Mouse (Mus musculus) spleen, embryonic (tissue): Measurements from ENCODE around the gene Sema4d.

Experiments used
- CTCF ChIA-PET: fragments of 350-600 bp; sonication (Branson Sonifier 250); formaldehyde crosslinking; loops from one replicate; lab custom pipeline; 2022; lab: Charles Lee

The Sema4d gene

DNA sequence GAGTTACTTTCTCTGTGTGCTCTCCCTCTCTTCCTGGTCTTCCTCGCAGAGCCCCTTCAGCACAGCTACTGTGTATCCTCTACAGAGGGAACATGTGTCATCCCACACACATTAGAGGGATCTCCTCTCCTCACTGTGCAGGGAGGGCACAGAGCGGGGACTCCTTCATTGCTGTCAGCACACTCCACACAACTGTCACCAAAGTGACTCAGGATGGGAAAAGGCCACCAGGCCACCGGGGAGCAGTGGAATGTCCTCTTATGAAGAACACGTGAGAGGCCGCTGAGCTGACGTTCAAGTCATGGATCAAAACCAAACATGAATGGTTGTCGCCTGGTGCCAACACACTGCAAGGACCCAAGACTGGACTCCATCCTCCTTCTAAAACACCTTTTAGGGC lies 38.0 kb downstream of the Sema4d start:
- CTCF ChIA-PET: interaction anchor here (0.9 to 1.0 kb wide), 2 partner anchors 13 to 17 kb away, joined by 3 to 7 read pairs; no protein-coding TSS in a partner anchor

DNA sequence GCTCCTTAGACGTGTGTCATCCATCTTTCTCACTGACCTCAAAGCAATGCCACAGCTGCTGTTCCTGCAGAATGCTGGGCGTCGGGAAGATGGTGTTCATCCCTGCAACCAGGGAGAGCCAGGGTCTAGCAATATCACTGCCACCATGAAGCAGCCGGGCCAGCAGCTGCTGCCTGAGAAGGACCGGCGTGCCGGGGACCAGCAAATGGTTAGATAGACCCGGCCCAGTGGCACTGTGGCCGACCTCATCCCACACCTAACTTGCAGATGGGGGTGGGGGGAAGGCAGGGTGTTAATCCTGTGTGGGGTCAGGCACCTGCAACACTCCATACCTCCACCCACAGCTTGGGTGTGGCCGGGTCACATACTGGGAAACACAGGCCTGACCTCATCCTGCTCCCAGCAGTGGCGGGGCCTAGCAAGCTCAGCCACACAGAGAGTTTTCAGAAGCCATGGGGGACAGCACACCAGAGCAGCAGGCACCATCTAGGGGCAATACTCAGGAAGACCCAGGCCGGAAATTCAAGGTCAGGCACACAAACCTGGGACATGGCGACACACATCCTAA lies 38.9 kb downstream of the Sema4d start:
- CTCF ChIA-PET: interaction anchor here (1.0 kb wide), 1 partner anchor 8 kb away, joined by 3 read pairs; no protein-coding TSS in a partner anchor

DNA sequence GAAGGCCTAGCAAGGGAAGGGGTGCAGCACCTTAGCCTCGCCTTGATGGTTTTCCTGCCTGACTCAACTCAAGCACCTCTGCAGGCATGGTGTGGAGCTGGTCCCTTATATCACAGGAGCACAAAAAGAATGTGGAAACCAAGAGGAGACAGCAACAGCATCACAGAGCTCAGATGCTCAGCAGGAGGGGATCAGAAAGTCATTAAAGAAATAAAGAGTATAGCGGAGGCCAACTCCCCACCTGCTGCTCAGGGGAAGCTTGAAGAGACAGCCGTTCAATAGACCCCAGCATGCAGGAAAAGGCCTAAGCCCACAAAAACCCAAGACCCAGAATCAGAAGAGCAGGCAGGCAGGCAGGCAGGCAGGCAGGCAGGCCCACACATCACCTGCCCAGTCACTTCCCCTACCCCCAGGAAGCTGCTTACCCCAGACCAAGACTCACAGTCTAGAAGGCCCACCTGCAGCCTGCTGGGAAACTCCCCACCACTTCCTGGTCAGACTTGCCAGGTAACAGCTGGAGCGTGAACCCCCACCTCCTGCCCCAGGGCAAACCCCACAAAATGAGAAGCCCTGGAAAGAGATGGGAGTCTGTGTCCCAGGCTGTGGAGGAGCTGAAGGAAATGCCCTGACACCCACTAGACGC lies 39.6 kb downstream of the Sema4d start:
- CTCF ChIA-PET: interaction anchor here (0.7 to 1.0 kb wide), 3 partner anchors 8 to 56 kb away, joined by 3 read pairs; no protein-coding TSS in a partner anchor

DNA sequence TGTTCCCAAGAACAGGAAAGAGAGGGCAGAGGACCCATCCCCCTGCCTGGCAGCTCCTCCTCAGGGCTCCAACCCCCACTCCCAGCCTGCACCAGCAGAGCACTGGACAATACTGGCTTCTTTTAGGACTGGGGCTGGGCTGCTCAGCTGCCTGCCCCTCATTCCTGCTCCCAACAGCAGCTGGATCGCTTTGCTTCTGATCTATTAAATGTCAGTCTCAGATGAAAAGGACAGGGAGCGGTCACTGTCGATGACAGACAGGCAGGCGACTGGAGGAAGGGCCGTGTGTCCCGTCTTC lies 40.4 kb downstream of the Sema4d start:
- CTCF ChIA-PET: no interaction called here

DNA sequence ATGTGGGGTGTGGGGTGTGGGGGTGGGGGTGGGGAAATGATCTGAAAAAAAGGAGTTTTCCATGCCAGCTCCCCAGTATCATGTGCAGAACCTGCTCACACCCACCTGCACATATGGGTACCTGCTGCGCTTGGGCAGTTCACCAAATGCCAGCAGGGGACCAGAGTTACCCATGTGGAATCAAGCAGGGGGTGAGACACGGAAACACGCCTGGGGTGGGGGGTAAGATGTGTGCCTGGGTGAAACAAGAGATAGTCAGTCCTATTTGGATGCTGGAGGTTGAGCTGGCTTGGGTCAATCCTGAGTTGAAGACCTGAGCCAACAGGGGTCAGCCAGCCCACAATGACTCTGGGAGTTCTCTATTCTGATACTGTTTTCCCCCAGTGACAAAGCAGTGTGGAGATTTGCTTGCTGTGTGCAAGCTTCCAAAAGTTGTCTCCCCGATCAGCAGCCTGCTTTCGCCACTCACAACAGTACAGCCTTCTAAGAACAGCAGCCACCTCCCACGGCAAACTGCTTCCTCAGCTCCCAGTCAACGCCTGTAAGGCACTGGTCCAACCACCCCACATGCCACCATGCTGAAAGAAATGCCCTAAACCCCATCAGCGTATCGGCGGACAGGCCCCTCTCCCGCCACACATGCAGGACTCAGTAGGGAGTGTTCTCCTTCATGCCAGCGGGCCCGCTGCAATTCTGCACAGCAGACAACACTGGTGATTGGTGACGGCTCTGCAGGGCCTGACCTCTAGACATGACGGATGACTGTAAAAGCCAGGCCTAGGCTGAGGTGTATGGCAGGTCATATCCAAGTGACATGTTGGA lies 41.0 kb downstream of the Sema4d start:
- CTCF ChIA-PET: interaction anchor here (1.0 to 1.3 kb wide), 2 partner anchors 17 to 38 kb away, joined by 3 to 4 read pairs; no protein-coding TSS in a partner anchor

DNA sequence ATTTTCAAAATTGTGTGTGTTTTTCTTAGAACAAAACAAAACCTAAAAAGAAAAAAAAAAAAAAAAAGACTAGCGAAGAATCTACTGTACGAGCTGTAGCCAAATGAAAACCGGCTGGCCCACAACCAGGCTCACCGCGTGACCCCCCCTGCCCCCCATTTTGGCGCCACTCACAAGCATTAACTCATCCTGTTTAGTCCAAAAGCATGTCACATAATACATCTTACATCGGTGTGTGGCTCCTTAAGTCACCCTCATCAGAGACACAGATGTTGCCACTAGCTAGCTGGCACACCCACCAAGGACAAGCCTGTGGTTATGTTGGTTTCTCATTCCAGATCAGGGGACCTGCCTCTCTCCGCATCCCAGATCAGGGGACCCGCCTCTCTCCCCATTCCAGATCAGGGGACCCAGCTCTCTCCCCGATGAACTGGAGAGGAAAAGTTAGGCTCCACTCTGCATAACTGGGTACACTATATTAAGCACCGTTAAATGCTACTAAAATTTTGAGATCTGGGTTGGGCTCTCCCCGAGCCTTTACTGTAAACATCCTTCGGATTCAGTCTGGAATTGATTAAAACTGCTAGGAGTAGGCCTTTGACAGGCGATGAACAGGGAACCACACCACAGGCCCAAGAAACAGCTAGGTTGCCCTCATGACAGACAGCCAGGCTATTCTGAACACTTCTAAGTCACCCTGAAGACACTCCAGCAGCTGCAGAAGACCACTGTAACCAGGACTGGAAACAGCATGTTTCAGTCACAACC lies 43.8 kb downstream of the Sema4d start:
- CTCF ChIA-PET: no interaction called here

DNA sequence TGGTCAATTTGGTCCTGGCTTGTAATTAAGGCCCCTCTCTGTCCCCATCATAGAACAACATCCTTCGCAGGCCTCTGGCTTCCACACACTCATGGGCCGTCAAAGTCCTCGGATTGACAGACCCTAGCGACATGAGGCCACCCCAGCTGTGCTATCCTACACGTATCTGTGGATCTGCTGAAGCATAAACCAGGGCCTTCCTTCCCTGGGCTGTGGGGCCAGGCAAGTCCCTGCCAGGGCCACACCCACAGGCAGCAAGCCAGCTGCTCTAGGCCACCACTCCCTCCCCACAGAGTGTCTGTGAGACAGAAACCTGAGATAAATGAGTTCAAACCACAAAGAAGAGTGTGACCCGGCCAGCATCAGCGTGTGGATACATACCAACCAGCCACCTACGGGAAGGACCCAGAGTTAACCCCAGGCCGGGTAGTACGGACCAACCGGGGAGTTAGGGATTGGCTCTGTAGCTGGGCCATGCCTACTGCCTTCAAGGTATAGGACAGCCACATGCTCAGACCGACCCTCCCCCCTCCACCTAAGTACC lies 45.5 kb downstream of the Sema4d start:
- CTCF ChIA-PET: interaction anchor here (1.1 to 1.7 kb wide), 2 partner anchors 9 to 11 kb away, joined by 3 to 5 read pairs; no protein-coding TSS in a partner anchor

DNA sequence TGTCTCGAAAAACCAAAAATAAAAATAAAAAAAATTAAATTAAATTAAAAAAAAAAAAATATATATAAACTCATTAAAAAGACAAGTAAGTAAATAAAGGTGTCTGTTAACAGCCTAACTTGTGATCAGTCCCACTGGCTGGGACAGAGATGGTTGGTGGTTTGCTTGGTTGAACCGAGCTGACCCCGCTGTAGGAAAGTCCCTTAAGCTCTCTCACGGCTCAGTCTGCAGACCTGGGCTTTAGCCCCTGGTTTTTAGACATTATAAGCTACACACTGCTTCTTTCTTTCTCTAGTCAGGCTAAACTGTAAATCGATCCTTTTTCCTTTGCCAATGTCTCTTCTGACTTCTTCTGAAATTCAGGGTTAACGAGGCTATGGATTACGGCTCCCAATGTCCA lies 46.5 kb downstream of the Sema4d start:
- CTCF ChIA-PET: interaction anchor here (1.1 to 1.7 kb wide), 2 partner anchors 10 kb away, joined by 3 to 5 read pairs; no protein-coding TSS in a partner anchor

DNA sequence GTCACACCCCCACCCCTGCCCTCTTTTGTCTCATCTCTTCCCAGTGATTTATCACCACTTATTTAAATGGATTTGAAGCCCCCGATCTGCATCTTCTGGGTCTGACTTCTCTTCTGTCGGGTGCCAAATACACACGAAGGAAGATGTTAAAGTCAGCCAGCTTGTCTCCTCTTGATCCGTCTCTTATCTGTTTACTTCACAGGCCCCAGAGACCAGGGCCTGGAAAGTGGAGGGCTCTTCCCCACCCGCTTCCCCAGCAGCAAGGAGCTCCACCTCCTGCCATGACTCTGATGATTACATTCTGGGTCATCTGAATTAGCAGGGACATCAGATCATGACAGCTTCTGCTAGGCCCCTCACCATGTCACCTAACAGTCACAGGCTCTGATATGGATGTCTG lies 47.7 kb downstream of the Sema4d start:
- CTCF ChIA-PET: interaction anchor here (0.6 kb wide), 2 partner anchors 24 to 45 kb away, joined by 4 to 9 read pairs; no protein-coding TSS in a partner anchor

DNA sequence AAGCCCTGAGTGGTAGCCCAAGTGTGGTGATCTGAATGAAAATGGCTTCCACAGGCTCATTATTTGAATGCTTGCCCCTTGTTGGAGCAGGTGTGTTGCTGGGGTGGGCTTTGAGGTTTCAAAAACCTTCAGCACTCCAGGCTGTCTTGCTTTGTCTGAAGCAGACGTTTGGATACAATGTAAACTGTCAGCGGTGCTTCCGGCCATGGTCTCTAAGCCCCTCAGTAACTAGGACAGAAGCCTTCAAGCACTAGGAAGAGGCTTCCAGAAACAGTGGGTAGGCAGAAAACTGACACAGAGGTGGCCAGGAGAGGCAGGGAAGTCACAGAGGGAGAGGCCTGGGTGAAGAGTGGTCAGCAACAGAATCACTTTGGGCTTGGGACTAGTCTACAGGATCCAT lies 49.7 kb downstream of the Sema4d start:
- CTCF ChIA-PET: no interaction called here

DNA sequence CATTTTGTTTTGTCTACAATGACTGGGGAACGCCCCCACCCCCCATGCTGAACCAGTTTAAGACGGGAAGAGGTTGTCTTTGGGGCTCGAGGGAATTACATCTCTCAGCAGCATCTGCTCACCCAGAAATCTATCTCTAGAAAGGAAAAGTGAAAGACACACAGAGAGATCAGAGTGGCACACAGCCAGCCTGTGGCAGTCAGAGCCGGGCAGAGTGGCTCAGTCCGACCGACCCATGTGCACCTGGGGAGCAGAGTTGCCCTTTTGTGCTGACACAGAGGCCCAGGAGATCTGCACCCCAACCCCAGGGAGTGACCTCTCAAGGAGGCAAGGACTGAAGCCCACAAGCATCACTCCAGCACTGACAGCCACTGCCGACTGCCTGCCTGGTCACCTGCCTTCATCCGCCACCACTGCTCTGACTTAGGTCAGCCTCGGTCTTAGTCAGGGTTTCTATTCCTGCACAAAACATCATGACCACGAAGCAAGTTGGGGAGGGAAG lies 50.9 kb downstream of the Sema4d start:
- CTCF ChIA-PET: no interaction called here

DNA sequence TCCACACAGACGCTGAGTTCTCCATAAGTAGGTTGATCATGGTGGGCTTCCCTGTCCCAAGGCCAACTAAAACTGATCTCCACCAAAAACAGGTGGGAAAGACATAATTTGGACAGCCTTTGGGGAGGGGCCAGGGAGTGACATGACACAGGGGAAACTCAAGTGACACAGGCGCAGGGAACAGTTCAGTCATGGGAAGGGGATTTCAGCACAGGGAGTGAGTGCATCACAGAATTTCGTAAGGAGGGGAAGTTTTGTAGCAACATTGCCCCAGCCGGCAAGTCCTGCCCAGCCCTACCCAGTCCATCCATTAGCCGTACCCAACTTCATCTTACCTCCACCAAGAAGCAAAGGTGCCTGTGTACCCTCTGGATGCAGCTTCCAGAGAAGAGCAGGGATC lies 52.8 kb downstream of the Sema4d start:
- CTCF ChIA-PET: no interaction called here

DNA sequence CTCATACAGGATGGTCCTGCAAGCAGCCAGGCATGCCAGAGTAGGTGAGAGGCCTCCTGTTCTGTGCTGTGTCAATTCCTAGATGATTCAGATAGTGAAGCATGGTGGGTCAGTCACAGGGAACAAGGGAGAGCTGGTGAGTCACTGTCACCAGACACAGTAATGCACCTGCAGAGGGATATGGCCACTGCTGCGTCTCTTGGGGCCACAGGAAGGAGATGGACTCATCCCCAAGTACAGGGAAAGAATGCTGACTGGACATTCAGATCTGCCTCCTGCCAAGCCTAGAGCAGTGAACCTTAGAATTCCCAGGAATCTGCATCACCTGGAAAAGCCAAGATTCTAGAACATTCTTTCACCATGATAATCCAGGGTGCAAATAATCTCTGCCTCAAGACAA lies 53.8 kb downstream of the Sema4d start:
- CTCF ChIA-PET: no interaction called here

DNA sequence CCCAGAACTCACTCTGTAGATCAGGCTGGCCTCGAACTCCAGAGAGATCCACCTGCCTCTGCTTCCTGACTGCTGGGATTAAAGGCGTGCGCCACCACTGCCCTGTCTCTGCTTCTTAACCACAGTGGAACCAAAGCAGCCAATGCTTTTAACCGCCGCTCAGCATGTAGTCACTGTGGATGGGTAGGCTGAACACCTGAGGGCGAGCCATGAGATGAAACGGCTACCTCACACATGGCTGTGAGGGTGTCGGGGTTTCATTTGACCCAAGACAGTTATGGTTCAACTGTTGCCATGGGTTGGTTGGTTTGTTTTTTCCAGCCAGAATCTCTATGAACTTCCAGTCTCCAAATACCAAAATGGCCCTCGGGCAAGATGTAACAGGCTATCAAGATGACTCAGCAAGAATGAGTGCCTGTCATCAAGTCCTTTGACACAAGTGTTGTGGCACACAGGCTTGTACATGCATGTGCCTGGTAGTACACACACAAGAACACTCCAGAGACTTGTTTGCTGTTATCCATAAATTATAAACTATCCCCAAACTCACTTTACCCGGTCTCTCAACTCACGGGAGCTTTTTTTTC lies 54.9 kb downstream of the Sema4d start:
- CTCF ChIA-PET: interaction anchor here (0.6 to 0.8 kb wide), 2 partner anchors 17 to 86 kb away, joined by 4 to 7 read pairs; no protein-coding TSS in a partner anchor

DNA sequence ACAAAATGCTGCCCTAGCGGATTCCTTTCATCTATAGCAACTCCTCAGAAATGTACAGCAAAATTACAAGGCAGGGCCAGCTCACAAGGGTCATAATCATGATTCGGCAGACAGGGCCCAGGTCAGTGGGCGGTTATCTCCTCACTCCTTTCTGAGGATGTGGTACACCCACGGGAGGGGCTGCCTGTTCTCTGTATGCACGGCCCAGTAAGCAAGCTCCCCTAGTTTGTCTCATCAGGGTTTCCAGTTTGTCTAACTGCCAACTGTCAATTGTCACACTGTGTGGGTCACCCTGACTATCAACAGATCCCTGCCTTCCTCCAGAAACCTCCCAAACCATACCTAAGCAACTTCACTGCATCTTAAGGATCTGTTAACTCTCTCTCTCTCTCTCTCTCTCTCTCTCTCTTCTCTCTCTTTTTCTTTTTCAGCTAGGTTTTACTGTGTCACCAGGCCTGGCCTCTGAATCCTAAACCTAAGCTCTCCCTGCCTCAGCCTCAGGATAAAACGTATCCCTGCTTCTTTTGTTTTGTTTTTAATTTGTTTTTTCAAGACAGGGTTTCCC lies 55.5 kb downstream of the Sema4d start:
- CTCF ChIA-PET: interaction anchor here (0.6 to 0.8 kb wide), 2 partner anchors 18 to 86 kb away, joined by 4 to 7 read pairs; no protein-coding TSS in a partner anchor

DNA sequence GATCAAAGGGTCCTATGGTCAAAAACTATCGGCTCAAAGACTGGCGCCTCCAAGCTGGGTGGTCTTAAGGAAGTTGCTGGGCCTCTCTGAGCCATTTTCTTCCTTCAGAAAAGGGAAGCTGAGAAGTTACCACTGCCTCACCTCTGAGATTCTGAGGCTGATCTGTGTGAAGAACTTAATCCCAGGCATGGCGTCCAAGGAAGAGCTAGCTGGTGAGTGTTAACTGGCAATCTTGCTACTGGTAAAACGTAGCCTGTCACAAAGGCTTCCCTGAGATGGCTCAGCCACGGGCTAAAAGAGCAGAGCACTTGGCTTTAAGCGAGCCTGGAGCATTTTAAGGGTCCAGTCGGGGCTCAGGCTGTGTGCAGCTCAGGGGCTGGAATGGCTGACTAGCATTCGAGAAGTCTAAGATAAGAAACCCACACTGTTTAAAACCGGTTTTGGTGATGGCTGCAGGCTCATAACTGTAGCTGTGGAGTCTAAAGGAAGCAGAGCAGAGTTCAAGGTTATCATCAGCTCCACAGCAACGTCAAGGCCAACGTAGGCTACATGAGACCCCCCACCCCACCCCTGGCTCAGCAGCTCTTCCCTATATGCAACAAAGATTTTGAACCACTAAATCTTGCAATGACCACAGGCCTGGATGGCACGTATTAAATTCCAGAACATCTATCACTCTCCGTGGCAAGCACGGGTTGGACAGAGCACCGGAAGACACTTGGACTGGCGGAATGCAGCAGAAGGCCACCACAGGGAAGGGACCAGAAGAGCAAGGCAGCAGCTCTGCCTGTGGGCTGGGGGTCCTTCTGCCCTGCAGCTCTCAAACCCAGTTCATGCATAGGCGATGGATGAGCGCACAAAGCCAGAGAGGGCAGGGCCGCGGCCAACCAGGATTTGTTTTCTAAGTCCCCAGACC lies 56.3 kb downstream of the Sema4d start:
- CTCF ChIA-PET: interaction anchor here (1.0 kb wide), 1 partner anchor 10 kb away, joined by 3 read pairs; no protein-coding TSS in a partner anchor

DNA sequence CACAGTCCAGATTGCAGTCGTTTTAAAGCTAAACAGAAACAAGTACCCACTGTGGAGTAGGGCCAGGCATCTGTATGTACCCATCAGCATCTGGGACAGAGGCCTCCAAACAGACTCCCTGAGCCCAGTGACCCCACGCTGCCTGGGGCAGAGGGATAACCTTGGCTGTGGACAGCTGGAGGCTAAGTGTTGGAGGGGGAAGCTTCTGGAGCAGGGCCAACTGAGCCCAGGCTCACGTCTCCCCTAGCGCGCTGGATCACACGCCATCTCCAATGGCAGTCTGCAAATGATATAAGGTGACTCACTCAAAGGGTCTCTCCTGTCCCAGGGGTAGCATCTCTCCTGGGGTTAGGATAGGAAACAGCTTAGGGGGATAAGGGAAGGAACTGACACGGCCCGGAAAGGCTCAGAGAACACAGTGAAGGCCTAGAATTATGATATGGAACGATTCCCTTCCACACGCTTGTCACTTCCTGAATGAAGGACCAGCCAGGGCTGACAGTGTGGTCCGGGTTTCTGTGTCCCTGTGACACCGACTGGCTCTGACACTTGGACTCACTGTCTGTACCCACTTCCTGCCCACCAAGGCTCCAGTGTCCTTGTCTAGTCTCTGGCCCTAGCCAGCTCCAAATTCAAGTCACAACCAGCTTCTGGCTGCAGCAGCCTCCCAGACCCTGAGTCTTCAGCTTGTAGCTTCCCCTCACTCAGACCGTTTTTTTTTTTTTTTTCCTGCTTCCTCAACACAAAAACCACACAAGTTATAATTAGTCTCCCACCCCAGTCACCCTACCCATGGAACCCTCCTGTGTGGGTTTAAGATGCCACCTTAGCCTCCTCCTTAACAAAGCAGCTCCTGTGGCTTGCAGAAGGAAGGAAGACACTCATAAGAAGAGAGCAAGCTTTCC lies 57.3 kb downstream of the Sema4d start:
- CTCF ChIA-PET: interaction anchor here (0.6 to 1.2 kb wide), 3 partner anchors 11 to 80 kb away, joined by 3 read pairs; no protein-coding TSS in a partner anchor

DNA sequence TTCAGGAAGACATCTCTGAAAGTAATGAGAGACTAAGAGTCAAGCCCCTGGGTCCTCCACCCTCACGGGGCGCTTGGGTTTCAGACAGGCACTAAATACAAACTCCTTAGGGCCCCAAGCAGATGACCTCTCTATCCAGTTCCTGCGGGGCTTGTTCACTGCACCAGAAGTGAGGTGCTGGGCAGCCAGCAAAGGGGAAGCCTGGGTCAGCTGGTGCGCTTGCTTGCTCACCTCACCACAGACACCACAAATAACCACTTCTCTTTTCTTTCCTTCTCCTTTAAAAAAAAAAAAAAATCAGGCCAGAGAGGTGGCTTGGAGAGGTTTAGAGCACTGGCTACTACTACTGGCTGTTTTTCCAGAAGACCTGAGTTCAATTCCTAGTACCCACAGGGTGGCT lies 59.0 kb downstream of the Sema4d start:
- CTCF ChIA-PET: interaction anchor here (0.6 kb wide), 2 partner anchors 27 to 65 kb away, joined by 3 read pairs; no protein-coding TSS in a partner anchor
